Mouse (Mus musculus) stomach, postnatal 0 days (tissue): Measurements from ENCODE around the gene Ufc1. TPM values are rescaled to one million over a fixed set of nuclear protein-coding genes. Genes with fewer than 3 reads are reported as not detected.

ENCODE experiments used
- ATAC-seq: fragments of 200-750 bp; cut with Nextera tagmentation; 2 replicates; pipeline ENCODE4 v1.8.0; 2017; ENCODE audit not compliant: low FRiP score, low TSS enrichment
- DNase-seq: peaks from one replicate; pipeline ENCODE4 v3.0.0-alpha.2; 2016; ENCODE audit warnings: low spot score
- H3K27ac ChIP-seq: fragments of 300-500 bp; sonication (generic); replicated peaks from 2 replicates; pipeline ENCODE4 v1.5.1; 2014; ENCODE audit warnings: mild to moderate bottlenecking, control low read depth
- H3K27me3 ChIP-seq: fragments of 300-500 bp; sonication (generic); 2 replicates; pipeline ENCODE4 v1.6.1; 2014; ENCODE audit warnings: low read length; ENCODE audit not compliant: control insufficient read depth, insufficient read depth
- H3K36me3 ChIP-seq: fragments of 300-500 bp; sonication (generic); 2 replicates; pipeline ENCODE4 v1.6.1; 2014; ENCODE audit warnings: low read length, mixed read lengths; ENCODE audit not compliant: control insufficient read depth, insufficient read depth
- H3K4me1 ChIP-seq: fragments of 300-500 bp; sonication (generic); replicated peaks from 2 replicates; pipeline ENCODE4 v1.6.1; 2014; ENCODE audit warnings: antibody characterized with exemption; ENCODE audit not compliant: control insufficient read depth, insufficient read depth
- H3K4me2 ChIP-seq: fragments of 300-500 bp; sonication (generic); replicated peaks from 2 replicates; pipeline ENCODE4 v1.6.1; 2014; ENCODE audit warnings: low read depth, mild to moderate bottlenecking, control low read depth, moderate library complexity
- H3K4me3 ChIP-seq: fragments of 300-500 bp; sonication (generic); 2 replicates; pipeline ENCODE4 v1.5.1; 2014; ENCODE audit warnings: low read depth, low read length, control low read depth
- H3K9ac ChIP-seq: fragments of 300-500 bp; sonication (generic); 2 replicates; pipeline ENCODE4 v1.6.1; 2014; ENCODE audit warnings: mild to moderate bottlenecking, low read length, control low read depth, mixed read lengths
- H3K9me3 ChIP-seq: fragments of 300-500 bp; sonication (generic); 2 replicates; pipeline ENCODE4 v1.6.1; 2016; ENCODE audit warnings: low read length; ENCODE audit not compliant: control insufficient read depth
- CTCF ChIP-seq: IDR thresholded peaks from 2 replicates; pipeline ENCODE4 v1.5.1; 2016; ENCODE audit warnings: antibody characterized with exemption, low read depth, mild to moderate bottlenecking, moderate library complexity
- EP300 ChIP-seq: optimal IDR thresholded peaks from 2 replicates; pipeline ENCODE3; 2016; ENCODE audit warnings: antibody characterized with exemption
- whole genome bisulfite sequencing: fragments of 180-500 bp; shearing (Covaris S2); extraction: QIAGEN DNeasy Blood & Tissue Kit; methylation state at CpG from one replicate; pipeline ENCODE4 v1.1.7; 2014; 5-methylcytosine and 5-hydroxymethylcytosine counted together
- polyA plus RNA-seq: library from polyadenylated mRNA; unstranded; fragments of >200 nt; fragmentation: Nextera tagmentation; extraction: Ambion mirVana; gene quantifications from 2 replicates; pipeline ENCODE4 v1.2.1, GENCODE M21; 2015

Ufc1 gene
- polyA plus RNA-seq, 1 experiment from 2014 or later: 135 TPM

DNA sequence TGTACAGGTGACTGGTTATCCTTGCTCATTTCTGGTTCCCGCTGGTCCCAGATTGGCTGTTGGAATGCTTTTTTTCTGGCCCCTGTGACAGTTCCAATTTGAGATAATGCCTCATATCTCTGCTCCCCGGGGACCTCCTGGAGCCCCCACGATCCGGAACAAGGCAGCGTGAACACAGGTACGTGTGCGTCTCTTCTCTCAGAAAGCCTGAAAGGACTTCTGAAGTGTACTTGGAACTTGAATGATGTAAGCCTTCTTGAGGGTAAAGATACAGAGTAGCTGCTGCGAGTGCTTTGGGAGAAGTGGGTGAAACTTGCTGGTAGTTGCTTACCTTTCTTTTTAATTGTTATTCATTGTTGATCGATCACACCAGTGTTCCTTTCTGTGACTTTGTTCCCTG lies 23.6 kb downstream of the Ufc1 start:
- Histone ChIP-seq H3K9ac (peak overlapping the region; percentile 80), H3K4me2 (peak overlapping the region; percentile 98), H3K27me3 (no peaks in the 10 kb centered on the region), H3K36me3 (peaks cover 9% of the 10 kb centered on the region), H3K9me3 (no peaks in the 10 kb centered on the region), H3K4me1 (0 out of 2 replicates have a peak, but pooled peaks cover 2% of the 10 kb centered on the region), H3K4me3 (peak overlapping the region; percentile 80), H3K27ac (peak overlapping the region; percentile 89)
- DNase-seq: no peak
- ATAC-seq: no peak
- TF ChIP-seq CTCF (no peak), EP300 (no peak)
- 27% methylated on average over 9 of the region's 9 CpGs for WGBS

DNA sequence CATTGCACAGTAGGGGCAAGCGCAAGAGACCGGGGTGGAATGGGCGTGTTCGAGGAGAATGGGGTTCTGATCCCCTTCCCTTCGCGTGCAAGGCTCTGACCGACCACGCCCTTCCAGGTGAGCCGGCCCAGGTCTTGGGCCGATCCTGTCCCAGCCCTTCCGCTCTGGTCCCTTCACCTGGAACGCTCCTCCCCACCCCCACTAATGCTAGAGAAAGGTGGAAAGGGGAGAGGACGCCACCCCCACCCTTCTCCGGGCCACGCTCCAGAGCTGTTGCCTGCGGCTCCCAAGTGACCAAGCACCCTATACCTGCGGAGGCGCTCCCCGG lies 24.3 kb downstream of the Ufc1 start:
- no peak for TF ChIP-seq CTCF
- TF ChIP-seq EP300: no peak
- under 1% methylated on average over 18 of the region's 19 CpGs for WGBS
- ATAC-seq (peak; percentile 88), DNase-seq (peak; percentile 83)
- Histone ChIP-seq H3K9me3 (no peaks in the 10 kb centered on the region), H3K27me3 (no peaks in the 10 kb centered on the region), H3K4me3 (peak overlapping the region; percentile 80), H3K4me1 (0 out of 2 replicates have a peak, but pooled peaks cover 2% of the 10 kb centered on the region), H3K36me3 (peaks cover 7% of the 10 kb centered on the region; the same call in 1 of the 2 replicates), H3K4me2 (peak overlapping the region; percentile 98), H3K27ac (peak overlapping the region; percentile 89), H3K9ac (peak overlapping the region; percentile 80)

DNA sequence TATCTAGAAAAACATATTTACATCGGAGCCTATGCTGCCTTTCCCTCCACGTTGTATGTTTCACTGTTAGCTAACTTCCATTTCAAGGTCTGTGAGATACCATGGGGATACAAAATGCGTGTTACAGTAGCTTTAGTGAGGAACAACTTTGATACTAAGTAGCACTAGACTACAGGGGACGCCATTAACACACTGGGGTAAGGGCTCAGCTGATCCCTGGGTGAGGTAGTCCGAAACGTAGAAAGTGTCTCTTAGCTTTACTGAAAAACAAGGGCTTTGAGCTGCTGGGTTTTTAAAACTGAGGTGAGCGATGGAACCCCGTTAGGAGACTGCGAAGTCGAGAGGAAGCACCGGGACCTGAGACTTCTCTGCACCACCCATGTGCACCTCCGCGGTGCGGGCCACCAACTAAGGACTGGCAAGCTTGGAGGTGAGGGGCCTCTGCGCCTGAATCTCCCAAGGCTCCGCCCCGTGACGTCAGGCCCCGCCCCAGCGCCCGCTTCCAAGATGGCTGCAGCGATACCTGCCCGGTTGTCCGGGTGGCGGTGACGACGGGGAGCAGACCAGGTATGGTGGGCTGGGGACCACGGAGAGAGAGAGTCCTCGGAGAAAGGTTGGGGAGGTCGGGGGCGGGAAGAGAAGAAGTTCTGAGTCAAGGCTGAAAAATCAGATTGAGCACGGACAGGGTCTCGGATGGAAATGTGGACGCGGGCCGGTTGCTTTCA lies 24.8 kb downstream of the Ufc1 start, which contains the start of gene B4galt3:
B4galt3 (plus strand) TSS at position 481 of the 725 bp plus-strand sequence.
- Histone ChIP-seq H3K27ac (peak within 1 kb of the TSS; percentile 89), H3K4me1 (0 out of 2 replicates have a peak, but pooled peaks cover 2% of the 10 kb centered on the region), H3K9ac (peak within 1 kb of the TSS; percentile 80), H3K4me2 (peak within 1 kb of the TSS; percentile 98), H3K36me3 (peaks cover 4% of the 10 kb centered on the region; the same call in 1 of the 2 replicates), H3K4me3 (peak within 1 kb of the TSS; percentile 80), H3K27me3 (no peaks in the 10 kb centered on the region), H3K9me3 (no peaks in the 10 kb centered on the region)
- ATAC-seq (peak; percentile 93), DNase-seq (peak; percentile 98)
- 3% methylated on average over 36 of the region's 36 CpGs for WGBS
- TF ChIP-seq CTCF (no peak), EP300 (no peak)

DNA sequence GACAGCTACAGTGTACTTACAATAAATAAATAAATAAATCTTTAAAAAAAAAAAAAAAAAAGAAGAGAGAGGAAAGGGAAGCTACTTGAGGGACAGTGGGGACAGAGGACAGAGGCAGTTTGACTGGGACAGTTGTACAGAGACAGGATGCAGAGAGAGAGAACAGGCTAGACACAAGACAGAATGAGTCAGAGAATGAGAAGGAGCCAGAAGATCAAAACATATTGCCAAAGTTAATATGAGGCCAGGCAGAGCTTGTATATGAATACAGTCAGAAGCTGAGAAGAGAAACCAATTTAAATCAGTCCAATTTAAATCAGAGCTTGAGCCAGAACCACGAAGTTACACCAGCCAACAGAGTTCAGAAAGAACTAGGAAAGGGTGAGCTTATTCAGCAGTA lies 26.5 kb downstream of the Ufc1 start:
- no peak for ATAC-seq
- H3K4me2 ChIP-seq: no peak overlapping the region
- no peak overlapping the region for H3K9ac ChIP-seq
- TF ChIP-seq CTCF: no peak
- TF ChIP-seq EP300: no peak
- H3K4me3 ChIP-seq: no peak overlapping the region
- 0 out of 2 replicates have a peak, but pooled peaks cover 2% of the 10 kb centered on the region for H3K4me1 ChIP-seq
- peaks cover 3% of the 10 kb centered on the region; the same call in 1 of the 2 replicates for H3K36me3 ChIP-seq
- H3K9me3 ChIP-seq: no peaks in the 10 kb centered on the region
- WGBS: 68% methylated on average over 1 of the region's 1 CpGs
- H3K27ac ChIP-seq: peak overlapping the region; percentile 30; the same call in 1 of the 2 replicates
- no peaks in the 10 kb centered on the region for H3K27me3 ChIP-seq
- no peak for DNase-seq

DNA sequence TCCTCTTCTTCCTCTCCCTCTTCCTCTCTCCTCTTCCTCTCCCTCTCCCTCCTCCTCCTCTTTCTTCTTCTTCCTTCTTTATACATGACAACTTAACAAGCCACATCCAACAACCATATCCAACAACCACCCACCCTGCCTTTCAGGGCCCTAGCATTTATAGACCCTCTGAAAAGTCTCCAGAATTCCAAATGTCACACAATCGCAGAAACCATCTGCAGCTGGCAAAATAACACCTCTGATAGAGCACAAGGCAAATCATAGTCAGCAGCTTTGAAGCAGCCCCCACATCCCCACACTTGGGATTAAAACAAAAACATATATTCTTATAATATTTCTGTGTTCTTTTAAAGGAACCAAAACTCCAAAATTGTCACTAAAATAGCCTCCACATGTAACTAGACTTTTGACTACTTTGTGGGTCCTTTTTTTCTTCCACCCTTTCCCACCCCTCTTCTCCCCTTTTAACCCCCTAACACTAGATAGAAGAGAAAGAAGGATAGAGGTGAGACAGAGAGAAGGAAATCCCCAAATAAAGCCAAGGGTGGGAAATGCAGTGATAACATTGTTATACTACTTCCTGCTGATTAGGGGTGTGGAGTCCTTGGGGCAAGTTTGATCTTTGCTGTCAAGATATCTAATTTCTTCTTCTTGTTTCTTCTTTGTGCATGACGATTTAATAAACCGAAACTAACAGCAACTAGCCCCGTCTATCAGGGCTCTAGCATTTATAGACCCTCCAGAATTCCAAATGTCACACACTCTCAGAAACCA lies 28.7 kb downstream of the Ufc1 start:
- Histone ChIP-seq H3K27ac (no peak overlapping the region), H3K36me3 (no peaks in the 10 kb centered on the region), H3K4me2 (no peak overlapping the region), H3K9ac (no peak overlapping the region), H3K4me3 (no peak overlapping the region), H3K4me1 (0 out of 2 replicates have a peak, but pooled peaks cover 5% of the 10 kb centered on the region), H3K9me3 (no peaks in the 10 kb centered on the region), H3K27me3 (no peaks in the 10 kb centered on the region)
- no peak for TF ChIP-seq CTCF
- no peak for TF ChIP-seq EP300
- ATAC-seq (no peak), DNase-seq (no peak)
- WGBS: 48% methylated on average over 4 of the region's 4 CpGs
